Mouse (Mus musculus): ENCODE data around the gene Gm3250. TPM values are rescaled to one million over a fixed set of nuclear protein-coding genes. Genes with fewer than 3 reads are reported as not detected.
"Not testable (repeated sequence)": the region's sequence is repeated elsewhere in the genome, so short reads cannot be mapped to it uniquely, and the experiment has no call there.

Gene Gm3250
- total RNA-seq, 2 experiments from 2014 or later, result not detected

GRCm38 (mm10) chr10:77753448-77753847, 28.9 kb downstream of the Gm3250 start:
- no peak for DNase-seq (ENCODE audit: extremely low spot score in 1 of 2, low spot score in 2 of 2)

GRCm38 (mm10) chr10:77752312-77752711, 30.0 kb downstream of the Gm3250 start:
- DNase-seq (ENCODE audit: extremely low spot score in 1 of 2, low spot score in 2 of 2); intact Hi-C loops (cut with DNase I): not testable (repeated sequence)

More at GRCm38 (mm10) chr10:77753448-77753847, 28.9 kb downstream of the Gm3250 start:
- intact Hi-C loops (cut with DNase I), result no loop called here

GRCm38 (mm10) chr10:77751254-77751653, 31.1 kb downstream of the Gm3250 start, which contains the start of gene Gm9736:
Gm9736 (minus strand) TSS chr10:77751354.
- intact Hi-C loops (cut with DNase I); DNase-seq (ENCODE audit: extremely low spot score in 1 of 2, low spot score in 2 of 2): not testable (repeated sequence)

GRCm38 (mm10) chr10:77750686-77751085, 31.7 kb downstream of the Gm3250 start:
- intact Hi-C loops (cut with DNase I); DNase-seq (ENCODE audit: extremely low spot score in 1 of 2, low spot score in 2 of 2): not testable (repeated sequence)

- intact Hi-C loops (cut with DNase I); DNase-seq (ENCODE audit: extremely low spot score in 1 of 2, low spot score in 2 of 2): not testable (repeated sequence)
Observed at GRCm38 (mm10) chr10:77741924-77742688, 40.2 kb downstream of the Gm3250 start, which contains the start of gene Gm18596. Gm18596 (minus strand) TSS chr10:77742638.

- DNase-seq (ENCODE audit: extremely low spot score in 1 of 2, low spot score in 2 of 2), result no peak
- intact Hi-C loops (cut with DNase I), result no loop called here
Observed at GRCm38 (mm10) chr10:77738929-77739328, 43.4 kb downstream of the Gm3250 start.

GRCm38 (mm10) chr10:77735928-77736327, 46.4 kb downstream of the Gm3250 start:
- DNase-seq (ENCODE audit: extremely low spot score in 1 of 2, low spot score in 2 of 2), result no peak
- intact Hi-C loops (cut with DNase I), result no loop called here

Other genes with a start within 250 kb of the Gm3250 start
- 10 to 100 TPM; 59.2 to 66.9 TPM for gene Pttg1ip, start 200.8 kb downstream of the Gm3250 start, total RNA-seq (2021)
- gene Sumo3, start 176.4 kb downstream of the Gm3250 start, total RNA-seq (2021), result 100 to 1,000 TPM; 142 to 154 TPM
- gene Gm49325, start 176.3 kb downstream of the Gm3250 start, total RNA-seq (2021), result 10 to 100 TPM; 18.5 to 22.8 TPM
- 10 to 100 TPM; 32.6 to 39.9 TPM for gene Ube2g2, start 160.3 kb downstream of the Gm3250 start, total RNA-seq (2021)
- under 1 TPM in 1 of 2 experiments, not detected in 1; 0.18 TPM for gene Tspear, start 96.0 kb downstream of the Gm3250 start, total RNA-seq (2021)
- not detected for gene Gm19402, start 91.8 kb downstream of the Gm3250 start, total RNA-seq (2021)
- gene Gm9508, start 85.3 kb downstream of the Gm3250 start, total RNA-seq (2021), result not detected
- not detected for gene Gm10272, start 75.9 kb downstream of the Gm3250 start, total RNA-seq (2021)
- not detected for gene Gm10024, start 71.1 kb downstream of the Gm3250 start, total RNA-seq (2021)
- gene Gm10142, start 66.7 kb downstream of the Gm3250 start, total RNA-seq (2021), result not detected
- gene Krtap12-1, start 61.9 kb downstream of the Gm3250 start, total RNA-seq (2021), result not detected
- gene Gm10100, start 56.1 kb downstream of the Gm3250 start, total RNA-seq (2021), result not detected
- gene Gm18596, start 39.9 kb downstream of the Gm3250 start, total RNA-seq (2021), result not detected
- not detected for gene Gm9736, start 31.2 kb downstream of the Gm3250 start, total RNA-seq (2021)
- gene Gm3233, start 22.9 kb downstream of the Gm3250 start, total RNA-seq (2021), result not detected
- gene Gm3238, start 11.2 kb downstream of the Gm3250 start, total RNA-seq (2021), result not detected
- gene Gm7138, start 5.6 kb downstream of the Gm3250 start, total RNA-seq (2021), result not detected
- gene Gm7137, start 5.7 kb upstream of the Gm3250 start, total RNA-seq (2021), result not detected
- not detected for gene Gm9639, start 12.5 kb upstream of the Gm3250 start, total RNA-seq (2021)
- not detected for gene Gm19668, start 16.6 kb upstream of the Gm3250 start, total RNA-seq (2021)
- gene Gm9507, start 29.3 kb upstream of the Gm3250 start, total RNA-seq (2021), result not detected
- gene Gm2696, start 32.1 kb upstream of the Gm3250 start, total RNA-seq (2021), result not detected
- gene Krtap10-4, start 44.6 kb upstream of the Gm3250 start, total RNA-seq (2021), result not detected
- not detected for gene Krtap10-10, start 53.4 kb upstream of the Gm3250 start, total RNA-seq (2021)
- gene Gm36176, start 64.3 kb upstream of the Gm3250 start, total RNA-seq (2021), result not detected
- gene Gm10318, start 70.3 kb upstream of the Gm3250 start, total RNA-seq (2021), result not detected
- gene Gm3285, start 79.4 kb upstream of the Gm3250 start, total RNA-seq (2021), result not detected
- 10 to 100 TPM; 31.7 to 33.5 TPM for gene Lrrc3, start 120.0 kb upstream of the Gm3250 start, total RNA-seq (2021)
- 10 to 100 TPM; 27.4 to 29.6 TPM for gene Trpm2, start 188.0 kb upstream of the Gm3250 start, total RNA-seq (2021)
- gene 1810043G02Rik, start 196.0 kb upstream of the Gm3250 start, total RNA-seq (2021), result 10 to 100 TPM; 31.9 to 37.4 TPM
- gene Pfkl, start 227.5 kb upstream of the Gm3250 start, total RNA-seq (2021), result 10 to 100 TPM; 82.7 to 90.8 TPM